Comparison of ENCODE assay signal across 9 mouse cellular contexts in the genomic region with DNA sequence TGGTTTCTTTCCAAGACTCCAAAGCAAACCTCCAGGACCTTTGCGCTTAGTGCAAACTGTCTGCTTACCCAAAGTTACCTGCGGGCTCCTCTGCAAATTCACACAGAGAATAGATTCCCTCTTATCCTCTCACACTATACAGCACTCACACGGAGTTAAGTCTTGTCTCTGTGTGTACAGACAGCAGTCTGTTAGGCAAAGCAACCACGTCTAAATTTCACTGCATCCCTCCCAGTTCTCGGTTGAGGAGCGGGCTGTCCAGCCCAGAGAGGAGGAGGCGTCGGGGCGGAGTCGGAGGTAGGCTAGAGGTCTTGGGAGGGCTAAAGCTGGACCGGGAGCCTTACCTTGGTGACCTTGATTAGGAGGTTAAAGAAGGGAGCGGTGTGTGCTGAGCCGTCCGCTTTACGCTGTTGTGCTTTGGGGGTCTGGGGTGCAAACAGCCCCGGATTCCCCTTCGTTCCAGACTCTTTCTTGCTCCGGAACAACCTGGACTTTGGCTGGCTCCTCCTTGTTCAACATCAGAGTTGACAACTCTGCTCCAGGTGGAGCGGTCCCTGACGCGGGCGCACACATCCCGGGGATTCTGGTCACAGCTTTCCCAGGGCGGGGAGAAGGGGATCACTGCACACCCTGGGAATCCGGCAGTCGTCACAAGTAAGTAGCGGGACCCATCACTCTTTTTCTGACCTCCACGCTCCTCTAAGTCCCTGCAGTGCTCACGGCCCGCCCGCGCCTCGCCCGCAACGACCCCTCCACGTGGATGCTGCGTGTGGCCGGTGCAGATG. TPM values are rescaled to one million over a fixed set of nuclear protein-coding genes. Genes with fewer than 3 reads are reported as not detected.
DNase-seq lines count a peak whose midpoint lies in the region; ATAC-seq and TF ChIP-seq lines count a peak whose summit lies in the region.
"Had no signal": no experiment of that assay in that cellular context is flagged by ENCODE, and none has a peak within 500 bp of the region (broad histone marks: within the 10 kb centered on the region; RNA-seq: fewer than 3 reads in every experiment).

No protein-coding gene starts in this region.

- H3K9me3 ChIP-seq in hindbrain, embryonic 11.5 days (ENCODE audit: control insufficient read depth, low read length) = no peaks in the 10 kb centered on the region

- DNase-seq in lung, postnatal 10 days = peak; percentile 27
- DNase-seq in lung, adult 2 months = no peak
- DNase-seq in hindbrain, embryonic 11.5 days (ENCODE audit: low spot score) = peak; percentile 21
- DNase-seq in layer of hippocampus, adult 11-12 months (ENCODE audit: low spot score) = no peak
- DNase-seq in ovary, postnatal 36 days (ENCODE audit: low spot score) = no peak
- no peak for DNase-seq in gastrocnemius, adult 8-10 months (ENCODE audit: low spot score in 2 of 2)
- DNase-seq in cerebellum, postnatal 10 days = no peak
- DNase-seq: cerebellum, postnatal 36 days had no signal

- no peak overlapping the region for H3K4me3 ChIP-seq in lung, adult 2 months (replicated peaks; ENCODE audit: extremely low read depth, low read depth, low read length)
- H3K4me3 ChIP-seq in hindbrain, embryonic 11.5 days (ENCODE audit: low read depth, low read length) = 0 out of 2 replicates have a peak overlapping the region, but pooled peaks have one; percentile 8

- H3K36me3 ChIP-seq in hindbrain, embryonic 11.5 days (ENCODE audit: control insufficient read depth, insufficient read depth, low read length) = no peaks in the 10 kb centered on the region

- no peaks in the 10 kb centered on the region for H3K4me1 ChIP-seq in lung, adult 2 months (ENCODE audit: control insufficient read depth, insufficient read depth, low read length)
- H3K4me1 ChIP-seq in hindbrain, embryonic 11.5 days (replicated peaks; ENCODE audit: control insufficient read depth, insufficient read depth, low read length) = no peaks in the 10 kb centered on the region

- TF ChIP-seq CTCF in lung, adult 2 months (IDR thresholded peaks at IDR 0.05; ENCODE audit: insufficient read depth, low read length) = no peak

- H3K27me3 ChIP-seq in hindbrain, embryonic 11.5 days (ENCODE audit: control insufficient read depth, insufficient read depth, low read length) = peaks cover 16% of the 10 kb centered on the region

- H3K9ac ChIP-seq in hindbrain, embryonic 11.5 days (ENCODE audit: low read depth, low read length) = no peak overlapping the region

- TF ChIP-seq POLR2A in lung, adult 2 months (IDR thresholded peaks at IDR 0.05; ENCODE audit: borderline replicate concordance, extremely low read depth, low read depth, low read length) = no peak

- no peak overlapping the region for H3K27ac ChIP-seq in hindbrain, embryonic 11.5 days (ENCODE audit: low read depth, low read length)

- H3K4me2 ChIP-seq in hindbrain, embryonic 11.5 days (replicated peaks; ENCODE audit: low read depth, low read length) = peak overlapping the region; percentile 18

- ATAC-seq in hindbrain, embryonic 11.5 days (ENCODE audit: low FRiP score) = no peak
- 0 out of 2 replicates have a peak, but pooled peaks have one; percentile 14 for ATAC-seq in megakaryocyte progenitor cell, adult 5-6 weeks (replicated peaks; ENCODE audit: poor library complexity)

- WGBS in lung, adult 2 months = 11% methylated on average over 38 of the region's 38 CpGs
- WGBS in hindbrain, embryonic 11.5 days = 10% methylated on average over 37 of the region's 38 CpGs

RNA-seq across cellular contexts. Expression of a gene that starts 16.3 kb away (rescaled TPM):
- polyA plus RNA-seq in lung, adult 2 months (2012; rRNA removed) = 1.8 and 5.6 TPM in 2 replicates
- polyA plus RNA-seq in hindbrain, embryonic 11.5 days (2014; fragmentation: Nextera tagmentation; extraction: Ambion mirVana) = 0.19 and 0.61 TPM in 2 replicates
- total RNA-seq in megakaryocyte progenitor cell, adult 5-6 weeks (2015) = not detected in 2 replicates
- total RNA-seq in megakaryocyte progenitor cell, adult 5-6 weeks (2017) = not detected in 2 replicates
- total RNA-seq in gastrocnemius, adult 8-10 months (2022) = 100 to 1,000 TPM; 109 to 124 (median 115) TPM

RNA-seq across cellular contexts. Expression of a gene that starts 34.9 kb away (rescaled TPM):
- polyA plus RNA-seq in lung, adult 2 months (2012; rRNA removed) = 5.6 and 10.4 TPM in 2 replicates
- polyA plus RNA-seq in hindbrain, embryonic 11.5 days (2014; fragmentation: Nextera tagmentation; extraction: Ambion mirVana) = 0.56 and 0.66 TPM in 2 replicates
- 27.5 and 28.0 TPM in 2 replicates for total RNA-seq in megakaryocyte progenitor cell, adult 5-6 weeks (2015)
- total RNA-seq in megakaryocyte progenitor cell, adult 5-6 weeks (2017) = 15.5 and 21.1 TPM in 2 replicates
- total RNA-seq in gastrocnemius, adult 8-10 months (2022) = under 1 TPM in 1 of 4 experiments, not detected in 3; 0.83 TPM

Comparison
In these comparisons a context has a peak if more than half of its experiments do, and no peak if none do; other contexts are left out.
1. DNase-seq: peak in lung, postnatal 10 days (single experiment) and hindbrain, embryonic 11.5 days (single experiment); none in lung, adult 2 months (single experiment), layer of hippocampus, adult 11-12 months (single experiment), ovary, postnatal 36 days (single experiment), gastrocnemius, adult 8-10 months (0 of 2) and cerebellum, postnatal 10 days (0 of 2).
2. RNA of a gene that starts 16.3 kb away (total RNA-seq): 109 to 124 TPM in gastrocnemius, adult 8-10 months; not detected in megakaryocyte progenitor cell, adult 5-6 weeks; every median in the first group is over 100 times any median in the second.
3. RNA of a gene that starts 34.9 kb away (total RNA-seq): 15.5 to 28.0 TPM in megakaryocyte progenitor cell, adult 5-6 weeks; 0.83 TPM in gastrocnemius, adult 8-10 months; every median in the first group is over 4 times any median in the second.